Mouse (Mus musculus) testis, adult 2 months (tissue): Measurements from ENCODE around the gene Fundc1.
A peak's percentile ranks its signal among the peaks of the same experiment; 100 is the strongest.

ENCODE experiments used
- CTCF ChIP-seq: fragments of 200-500 bp; IDR thresholded peaks from 2 replicates; pipeline ENCODE4 v1.5.1; 2012; ENCODE audit warnings: low read depth, mild to moderate bottlenecking, inconsistent platforms, low read length, moderate library complexity; ENCODE audit not compliant: control insufficient read depth, insufficient read depth, insufficient replicate concordance
- POLR2A ChIP-seq: fragments of 200-500 bp; IDR thresholded peaks from 2 replicates; pipeline ENCODE4 v1.6.1; 2012; ENCODE audit warnings: low read depth, mild to moderate bottlenecking, inconsistent platforms, low read length, moderate library complexity; ENCODE audit not compliant: control insufficient read depth

DNA sequence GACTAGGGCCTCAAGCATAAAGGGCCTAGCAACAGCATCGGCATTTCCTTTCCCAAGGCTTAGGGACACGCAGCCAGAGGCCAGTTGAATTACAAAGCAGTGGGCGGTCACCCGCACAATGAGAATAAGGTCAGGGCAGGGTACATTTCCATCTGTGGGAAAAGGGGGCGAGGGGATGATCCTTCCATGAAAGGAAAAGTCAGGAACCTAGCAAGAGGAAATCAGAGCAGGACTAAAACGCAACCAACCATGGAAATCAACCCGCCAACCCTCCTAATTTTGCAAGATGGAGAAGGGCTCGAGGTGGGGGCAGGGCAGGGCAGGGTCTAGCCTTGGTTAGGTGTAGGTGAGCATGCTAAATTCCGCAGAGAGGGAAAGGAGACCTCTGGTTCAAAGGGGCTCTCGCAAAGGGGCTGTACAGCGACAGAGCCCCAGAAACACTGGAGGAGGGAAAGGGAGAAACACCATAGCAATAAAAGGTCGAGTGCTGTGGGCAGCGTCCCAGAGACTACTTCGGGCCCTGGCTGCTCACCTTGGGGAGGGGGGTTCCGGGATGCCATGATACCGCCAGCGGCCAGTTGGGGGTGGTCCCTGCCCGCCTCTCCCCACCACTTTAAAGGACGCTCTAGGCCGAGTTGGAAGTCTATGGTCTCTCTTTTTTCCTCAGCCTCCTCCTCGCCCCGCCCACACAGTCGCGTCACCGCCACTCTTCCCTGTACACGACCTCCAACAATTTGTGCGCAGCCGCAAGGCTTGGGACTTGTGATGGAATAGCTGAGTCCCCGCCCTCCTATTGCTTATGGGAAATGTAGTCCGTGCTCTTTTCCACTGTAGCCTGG, at the start of gene Fundc1:
- TF ChIP-seq POLR2A (0 out of 2 replicates have a peak, but pooled peaks have one; percentile 14), CTCF (no peak)
